Mouse (Mus musculus) c-Kit-negative CD71-positive TER-119-positive erythroid progenitor cells, embryonic 14.5 days (primary cell): ENCODE measurements around the gene Olfr1270.
"Not testable (repeated sequence)": the region's sequence is repeated elsewhere in the genome, so short reads cannot be mapped to it uniquely, and the experiment has no call there.

Experiments
- DNase-seq: peaks from one replicate; pipeline ENCODE4 v3.0.0-alpha.2; 2013; ENCODE audit warnings: low read depth, low spot score

Gene Olfr1270

DNA sequence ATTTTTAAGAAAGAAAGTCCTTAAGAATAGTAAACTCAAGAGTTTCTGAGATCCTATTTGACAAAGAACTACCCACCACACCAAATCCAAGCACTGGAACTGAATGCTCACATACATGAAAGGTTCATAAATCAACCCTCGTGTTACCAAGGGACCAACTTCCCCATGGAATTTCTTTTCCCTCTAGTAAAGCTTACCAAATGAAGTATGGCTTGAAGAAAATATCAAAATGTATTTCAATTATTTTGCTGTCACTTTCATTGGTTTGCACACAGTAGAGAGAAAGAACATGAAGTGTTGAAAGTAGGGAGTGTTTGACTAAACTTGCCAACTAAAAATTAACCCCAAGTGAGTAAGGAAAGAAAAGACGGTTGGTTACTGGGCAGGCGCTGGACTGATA lies at the start of gene Olfr1270:
Gene Olfr1270 (minus strand): TSS at position 101 of the 400 bp plus-strand sequence.
- DNase-seq, result no peak

DNA sequence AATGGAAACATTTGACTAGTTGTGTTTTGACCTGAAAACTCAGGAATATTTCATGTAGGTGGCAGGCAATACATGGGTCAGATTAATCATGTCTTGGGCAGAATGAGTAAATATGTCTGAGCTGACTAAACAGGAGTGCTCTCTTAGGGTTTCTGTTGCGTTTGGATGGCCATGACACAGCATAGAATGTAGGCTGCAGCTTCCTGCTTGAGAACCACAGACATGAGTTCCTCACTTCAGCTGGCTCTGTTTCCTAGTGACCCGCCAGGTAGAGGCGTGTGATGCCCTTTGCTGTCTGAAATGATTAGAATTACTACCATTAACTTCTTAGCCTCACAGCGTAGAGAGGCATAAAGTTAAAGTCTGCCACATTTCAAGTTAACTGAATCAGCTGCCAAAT lies 46.7 kb upstream of the Olfr1270 start:
- not testable (repeated sequence) for DNase-seq

GRCm38 (mm10) chr2:90195285-90195684 lies 42.4 kb upstream of the Olfr1270 start:
- DNase-seq, result not testable (repeated sequence)

DNA sequence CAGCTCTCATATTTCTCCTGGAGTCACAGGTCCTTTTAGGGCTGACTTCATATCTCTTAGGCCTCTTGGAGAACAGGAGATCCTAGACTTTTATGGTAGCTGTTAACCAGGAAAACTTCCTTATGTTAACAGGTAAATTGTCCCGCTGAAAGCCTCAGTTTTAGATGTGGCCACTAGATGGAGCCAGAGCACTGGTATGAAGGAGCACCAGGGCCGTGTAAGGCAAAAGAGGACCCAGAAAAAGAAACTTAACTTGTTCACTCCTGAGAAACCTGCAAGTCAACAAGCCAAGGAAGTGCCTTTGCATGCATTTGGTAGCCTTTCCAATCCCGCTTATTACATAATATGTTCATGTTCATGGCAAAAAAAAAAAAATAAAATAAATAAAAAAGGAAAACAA lies 41.9 kb upstream of the Olfr1270 start:
- DNase-seq, result not testable (repeated sequence)

DNA sequence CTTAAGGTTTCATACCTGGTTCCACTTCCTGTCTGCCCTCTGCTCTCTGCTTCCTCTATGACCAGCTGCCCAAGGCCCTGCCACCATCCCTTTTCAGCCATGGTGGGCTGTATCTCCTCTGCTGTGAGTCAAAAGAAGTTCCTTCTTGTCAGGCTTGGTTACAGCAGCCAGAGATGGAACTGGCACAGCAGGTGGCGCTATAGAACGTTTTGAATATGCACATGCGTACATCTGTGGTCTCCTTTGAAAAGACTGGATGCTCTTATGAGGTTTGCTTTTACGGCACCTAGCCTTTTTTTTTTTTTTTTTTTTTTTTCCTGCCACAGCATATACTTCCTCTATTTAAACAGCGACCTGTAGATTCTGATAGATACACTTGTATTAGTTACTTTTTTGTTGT lies 34.2 kb upstream of the Olfr1270 start:
- DNase-seq, result not testable (repeated sequence)

- not testable (repeated sequence) for DNase-seq
Measured at GRCm38 (mm10) chr2:90186082-90186481, 33.2 kb upstream of the Olfr1270 start.

- no peak for DNase-seq
Measured at GRCm38 (mm10) chr2:90153916-90154315, 1.0 kb upstream of the Olfr1270 start.

DNA sequence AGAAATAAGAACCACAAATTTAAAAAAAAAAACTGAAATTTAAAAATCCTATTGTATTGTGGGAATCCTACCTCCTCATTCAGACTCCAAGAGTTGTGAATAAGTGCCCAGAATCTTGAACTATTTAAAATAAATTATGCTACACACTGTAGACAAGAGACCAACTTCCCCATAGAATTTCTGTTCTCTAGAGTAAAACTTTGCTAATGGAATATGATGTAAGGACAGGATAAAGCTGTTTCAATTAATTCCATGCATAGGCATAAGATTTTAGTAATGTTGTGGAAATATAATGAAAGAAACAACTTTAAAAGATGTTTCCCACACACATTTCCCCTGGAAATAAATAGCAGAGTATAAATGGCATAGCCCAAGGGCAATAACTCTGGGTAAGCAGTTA lies 10.7 kb downstream of the Olfr1270 start, which contains the start of gene Olfr32:
Gene Olfr32 (minus strand): TSS at position 101 of the 400 bp plus-strand sequence.
- DNase-seq, result no peak

- no peak for DNase-seq
Measured at GRCm38 (mm10) chr2:90121312-90121711, 31.6 kb downstream of the Olfr1270 start, which contains the start of gene Olfr1269. Olfr1269 (minus strand) TSS chr2:90121412.
